Mouse (Mus musculus) C2C12 (cell line): ENCODE data around the gene Gm49337. TPM values are rescaled to one million over a fixed set of nuclear protein-coding genes. Genes with fewer than 3 reads are reported as not detected.

ENCODE experiments used
- H3K27me3 ChIP-seq: one replicate; pipeline ENCODE4 v1.6.1; 2011; ENCODE audit not compliant: control insufficient read depth, insufficient read depth, insufficient read length
- H3K36me3 ChIP-seq: one replicate; pipeline ENCODE4 v1.6.1; 2011; ENCODE audit not compliant: control insufficient read depth, insufficient read depth
- H3K4me3 ChIP-seq: one replicate; pipeline ENCODE4 v1.5.1; 2011; ENCODE audit warnings: mild to moderate bottlenecking, control low read depth; ENCODE audit not compliant: poor library complexity, insufficient read depth, severe bottlenecking
- H3K79me2 ChIP-seq: one replicate; pipeline ENCODE4 v1.6.1; 2011; ENCODE audit not compliant: control insufficient read depth, insufficient read depth
- H3K79me3 ChIP-seq: one replicate; pipeline ENCODE4 v1.6.1; 2011; ENCODE audit warnings: low read depth, control low read depth
- H3ac ChIP-seq: one replicate; pipeline ENCODE3; 2011; ENCODE audit warnings: low read depth; ENCODE audit not compliant: control insufficient read depth, insufficient read length
- CEBPB ChIP-seq: IDR thresholded peaks from one replicate; pipeline ENCODE4 v1.6.1; 2011; ENCODE audit warnings: low read depth, mild to moderate bottlenecking, control low read depth, moderate library complexity
- CTCF ChIP-seq: IDR thresholded peaks from one replicate; pipeline ENCODE4 v1.5.1; 2011; ENCODE audit not compliant: control insufficient read depth, insufficient read depth, insufficient read length
- FOSL1 ChIP-seq: IDR thresholded peaks from one replicate; pipeline ENCODE4 v1.8.0; 2011; ENCODE audit warnings: mild to moderate bottlenecking, low read length; ENCODE audit not compliant: poor library complexity, insufficient read depth, severe bottlenecking
- MAX ChIP-seq: IDR thresholded peaks from one replicate; pipeline ENCODE4 v1.6.1; 2011; ENCODE audit warnings: mild to moderate bottlenecking, control low read depth
- MYOD1 ChIP-seq: IDR thresholded peaks from one replicate; pipeline ENCODE4 v1.6.1; 2011; ENCODE audit warnings: low read depth; ENCODE audit not compliant: control insufficient read depth, insufficient read length
- MYOG ChIP-seq: IDR thresholded peaks from one replicate; pipeline ENCODE4 v1.6.1; 2011; ENCODE audit not compliant: control insufficient read depth, insufficient read length; ENCODE audit errors: extremely low read depth
- USF1 ChIP-seq: IDR thresholded peaks from one replicate; pipeline ENCODE4 v1.6.1; 2011; ENCODE audit warnings: low read depth, mild to moderate bottlenecking, control low read depth, moderate library complexity
- polyA plus RNA-seq: library from polyadenylated mRNA; unstranded; fragments of >200 nt; fragmentation: generic; extraction: Trizol; gene quantifications from one replicate; pipeline ENCODE4 v1.2.1, GENCODE M21; 2012; ENCODE audit warnings: missing spikeins

The Gm49337 gene
- polyA plus RNA-seq, 1 experiment, result not detected

DNA sequence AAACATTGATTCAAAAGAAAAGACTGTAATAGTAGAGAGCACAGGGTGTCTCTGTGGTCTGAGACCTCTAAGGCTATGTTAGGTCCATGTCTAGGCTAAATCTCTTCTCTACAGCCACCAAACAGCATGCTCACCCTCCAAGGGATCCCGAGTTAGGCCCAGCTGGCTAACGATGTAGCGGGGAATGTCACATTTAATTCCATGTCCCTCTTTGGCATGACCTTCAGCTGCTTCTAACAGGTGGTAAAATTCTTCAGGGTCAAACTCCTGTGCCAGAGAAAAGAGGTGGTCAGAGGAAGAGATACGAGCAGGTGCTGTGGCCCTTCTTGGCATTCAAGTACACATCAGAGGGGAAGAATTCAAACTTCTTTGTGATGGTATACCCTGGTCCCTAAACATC lies 144.4 kb downstream of the Gm49337 start:
- H3ac ChIP-seq, result no peak overlapping the region
- no peaks in the 10 kb centered on the region for H3K79me2 ChIP-seq
- TF ChIP-seq MYOD1 (no peak), CEBPB (no peak), MAX (no peak), CTCF (no peak), FOSL1 (no peak), USF1 (no peak), MYOG (no peak)
- H3K36me3 ChIP-seq, result peaks cover 52% of the 10 kb centered on the region
- no peak overlapping the region for H3K4me3 ChIP-seq
- no peaks in the 10 kb centered on the region for H3K79me3 ChIP-seq
- H3K27me3 ChIP-seq, result no peaks in the 10 kb centered on the region

- Histone ChIP-seq H3K79me2 (no peaks in the 10 kb centered on the region), H3K36me3 (peaks cover 49% of the 10 kb centered on the region), H3ac (no peak overlapping the region), H3K27me3 (no peaks in the 10 kb centered on the region), H3K4me3 (no peak overlapping the region), H3K79me3 (no peaks in the 10 kb centered on the region)
- TF ChIP-seq MYOG (no peak), CEBPB (no peak)
Observed at GRCm38 (mm10) chr4:116322127-116322526, 148.9 kb downstream of the Gm49337 start.

GRCm38 (mm10) chr4:116329256-116329655 lies 156.1 kb downstream of the Gm49337 start:
- Histone ChIP-seq H3K4me3 (no peak overlapping the region), H3K79me2 (no peaks in the 10 kb centered on the region), H3K36me3 (peaks cover 48% of the 10 kb centered on the region), H3K27me3 (no peaks in the 10 kb centered on the region), H3K79me3 (no peaks in the 10 kb centered on the region), H3ac (no peak overlapping the region)
- TF ChIP-seq USF1 (no peak), MYOD1 (no peak), MAX (no peak), CTCF (no peak), MYOG (no peak), CEBPB (no peak), FOSL1 (no peak)

- H3K27me3 ChIP-seq, result no peaks in the 10 kb centered on the region
- no peaks in the 10 kb centered on the region for H3K79me3 ChIP-seq
- no peak overlapping the region for H3ac ChIP-seq
- H3K79me2 ChIP-seq, result no peaks in the 10 kb centered on the region
- peaks cover 5% of the 10 kb centered on the region for H3K36me3 ChIP-seq
- no peak overlapping the region for H3K4me3 ChIP-seq
- no peak for TF ChIP-seq USF1
- TF ChIP-seq CTCF, result no peak
- no peak for TF ChIP-seq MYOG
- no peak for TF ChIP-seq CEBPB
- no peak for TF ChIP-seq MYOD1
- TF ChIP-seq FOSL1, result no peak
- TF ChIP-seq MAX, result no peak
Observed at GRCm38 (mm10) chr4:116336294-116336693, 163.1 kb downstream of the Gm49337 start.

GRCm38 (mm10) chr4:116342119-116342518 lies 168.9 kb downstream of the Gm49337 start:
- Histone ChIP-seq H3K4me3 (no peak overlapping the region), H3K79me3 (no peaks in the 10 kb centered on the region), H3K79me2 (no peaks in the 10 kb centered on the region), H3K36me3 (no peaks in the 10 kb centered on the region), H3K27me3 (no peaks in the 10 kb centered on the region), H3ac (no peak overlapping the region)
- no peak for TF ChIP-seq CEBPB
- peak; percentile 39 for TF ChIP-seq CTCF

Other genes starting within 250 kb of the Gm49337 start
- 0.02 TPM for gene Dmbx1, start 233.5 kb upstream of the Gm49337 start, polyA plus RNA-seq
- 0.06 TPM for gene Faah, start 155.5 kb upstream of the Gm49337 start, polyA plus RNA-seq
- gene Nsun4, start 119.5 kb upstream of the Gm49337 start, polyA plus RNA-seq, result 12.0 TPM
- gene Uqcrh, start 98.3 kb upstream of the Gm49337 start, polyA plus RNA-seq, result 769 TPM
- 42.6 TPM for gene Lrrc41, start 98.1 kb upstream of the Gm49337 start, polyA plus RNA-seq
- gene Rad54l, start 49.7 kb upstream of the Gm49337 start, polyA plus RNA-seq, result 11.5 TPM
- 60.4 TPM for gene Pomgnt1, start 49.5 kb upstream of the Gm49337 start, polyA plus RNA-seq
- 1.4 TPM for gene Lurap1, start 22.0 kb upstream of the Gm49337 start, polyA plus RNA-seq
- 0.02 TPM for gene Tspan1, start 5.8 kb upstream of the Gm49337 start, polyA plus RNA-seq
- not detected for gene 1700042G07Rik, start within 50 bp of the Gm49337 start, polyA plus RNA-seq
- gene Pik3r3, start 48.2 kb downstream of the Gm49337 start, polyA plus RNA-seq, result 6.0 TPM